Mouse (Mus musculus) C2C12 (cell line): ENCODE measurements at regions not wholly inside any gene's neighbourhood (a gene's known extent, or its start where the extent isn't known, plus 50 kb on each side); places are given as distances from the start of the nearest gene placed in this dataset.
A peak's percentile ranks its signal among the peaks of the same experiment; 100 is the strongest.

Source experiments
- H3K27me3 ChIP-seq: one replicate; pipeline ENCODE4 v1.6.1; 2011; ENCODE audit not compliant: control insufficient read depth, insufficient read depth, insufficient read length
- H3K36me3 ChIP-seq: one replicate; pipeline ENCODE4 v1.6.1; 2011; ENCODE audit not compliant: control insufficient read depth, insufficient read depth
- H3K4me3 ChIP-seq: one replicate; pipeline ENCODE4 v1.5.1; 2011; ENCODE audit warnings: mild to moderate bottlenecking, control low read depth; ENCODE audit not compliant: poor library complexity, insufficient read depth, severe bottlenecking
- H3K79me2 ChIP-seq: one replicate; pipeline ENCODE4 v1.6.1; 2011; ENCODE audit not compliant: control insufficient read depth, insufficient read depth
- H3K79me3 ChIP-seq: one replicate; pipeline ENCODE4 v1.6.1; 2011; ENCODE audit warnings: low read depth, control low read depth
- H3ac ChIP-seq: one replicate; pipeline ENCODE3; 2011; ENCODE audit warnings: low read depth; ENCODE audit not compliant: control insufficient read depth, insufficient read length
- CEBPB ChIP-seq: IDR thresholded peaks from one replicate; pipeline ENCODE4 v1.6.1; 2011; ENCODE audit warnings: low read depth, mild to moderate bottlenecking, control low read depth, moderate library complexity
- CTCF ChIP-seq: IDR thresholded peaks from one replicate; pipeline ENCODE4 v1.5.1; 2011; ENCODE audit not compliant: control insufficient read depth, insufficient read depth, insufficient read length
- FOSL1 ChIP-seq: IDR thresholded peaks from one replicate; pipeline ENCODE4 v1.8.0; 2011; ENCODE audit warnings: mild to moderate bottlenecking, low read length; ENCODE audit not compliant: poor library complexity, insufficient read depth, severe bottlenecking
- MAX ChIP-seq: IDR thresholded peaks from one replicate; pipeline ENCODE4 v1.6.1; 2011; ENCODE audit warnings: mild to moderate bottlenecking, control low read depth
- MYOD1 ChIP-seq: IDR thresholded peaks from one replicate; pipeline ENCODE4 v1.6.1; 2011; ENCODE audit warnings: low read depth; ENCODE audit not compliant: control insufficient read depth, insufficient read length
- MYOG ChIP-seq: IDR thresholded peaks from one replicate; pipeline ENCODE4 v1.6.1; 2011; ENCODE audit not compliant: control insufficient read depth, insufficient read length; ENCODE audit errors: extremely low read depth
- USF1 ChIP-seq: IDR thresholded peaks from one replicate; pipeline ENCODE4 v1.6.1; 2011; ENCODE audit warnings: low read depth, mild to moderate bottlenecking, control low read depth, moderate library complexity

GRCm38 (mm10) chr7:61411701-61412100 is 934.7 kb upstream of the Ndn start:
- H3K79me3 ChIP-seq, result no peaks in the 10 kb centered on the region
- TF ChIP-seq MYOD1 (peak; percentile 95), MAX (no peak), FOSL1 (peak; percentile 26)
- H3K4me3 ChIP-seq, result no peak overlapping the region
- no peaks in the 10 kb centered on the region for H3K27me3 ChIP-seq
- H3K36me3 ChIP-seq, result no peaks in the 10 kb centered on the region
- H3ac ChIP-seq, result no peak overlapping the region
- no peaks in the 10 kb centered on the region for H3K79me2 ChIP-seq

DNA sequence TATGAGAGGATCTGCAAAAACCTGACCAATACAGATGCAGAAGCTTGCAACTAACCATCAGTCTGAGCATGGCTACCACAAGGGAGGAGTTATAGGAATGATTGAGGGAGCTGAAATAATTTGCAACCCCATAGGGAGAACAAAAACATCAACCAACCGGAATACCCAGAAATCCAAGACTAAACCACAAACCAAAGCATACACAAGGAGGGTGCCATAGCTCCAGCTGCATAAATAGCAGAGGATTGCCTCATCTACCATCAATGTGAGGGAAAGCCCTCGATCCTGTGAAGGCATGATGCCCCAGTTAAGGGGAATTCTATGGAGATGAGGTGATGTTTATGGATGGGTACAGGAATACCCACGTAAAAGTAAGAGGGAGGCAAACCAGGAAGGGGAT is 929.8 kb upstream of the Ndn start:
- H3ac ChIP-seq, result no peak overlapping the region
- TF ChIP-seq CTCF, result no peak
- no peak for TF ChIP-seq USF1
- peak; percentile 98 for TF ChIP-seq MYOD1
- no peak for TF ChIP-seq MYOG
- peak; percentile 92 for TF ChIP-seq CEBPB
- TF ChIP-seq MAX, result no peak
- TF ChIP-seq FOSL1, result no peak
- no peak overlapping the region for H3K4me3 ChIP-seq
- no peaks in the 10 kb centered on the region for H3K36me3 ChIP-seq
- no peaks in the 10 kb centered on the region for H3K79me2 ChIP-seq
- no peaks in the 10 kb centered on the region for H3K79me3 ChIP-seq
- H3K27me3 ChIP-seq, result no peaks in the 10 kb centered on the region

DNA sequence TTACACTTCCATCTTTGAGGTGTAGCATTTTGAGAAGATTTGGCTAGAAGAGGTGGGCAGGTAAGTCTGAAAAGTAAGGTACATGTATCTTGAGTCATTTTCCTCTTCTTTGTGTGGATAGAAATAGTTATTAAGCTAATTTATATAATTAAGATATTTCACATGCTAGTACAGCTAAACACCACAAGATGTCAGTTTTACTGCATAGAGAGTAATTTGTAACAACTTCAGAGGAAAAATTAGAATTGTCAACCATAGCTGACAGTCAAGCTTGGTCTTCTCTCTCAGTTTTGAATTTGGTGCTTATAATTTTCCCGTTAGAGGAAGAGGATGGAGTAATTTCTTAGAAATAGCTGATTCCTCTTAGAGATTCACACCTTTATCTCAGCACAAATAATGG is 890.6 kb upstream of the Ndn start:
- Histone ChIP-seq H3K36me3 (no peaks in the 10 kb centered on the region), H3K27me3 (no peaks in the 10 kb centered on the region), H3K79me2 (no peaks in the 10 kb centered on the region), H3ac (no peak overlapping the region), H3K4me3 (no peak overlapping the region), H3K79me3 (no peaks in the 10 kb centered on the region)
- TF ChIP-seq MAX, result no peak
- no peak for TF ChIP-seq USF1
- no peak for TF ChIP-seq CEBPB
- no peak for TF ChIP-seq MYOD1
- TF ChIP-seq CTCF, result no peak
- no peak for TF ChIP-seq MYOG
- TF ChIP-seq FOSL1, result no peak

- TF ChIP-seq MYOD1 (peak; percentile 11), CTCF (no peak), FOSL1 (peak; percentile 69)
- no peaks in the 10 kb centered on the region for H3K79me2 ChIP-seq
- no peak overlapping the region for H3ac ChIP-seq
- H3K36me3 ChIP-seq, result no peaks in the 10 kb centered on the region
- H3K27me3 ChIP-seq, result no peaks in the 10 kb centered on the region
- no peaks in the 10 kb centered on the region for H3K79me3 ChIP-seq
- H3K4me3 ChIP-seq, result no peak overlapping the region
These were observed 865.3 kb upstream of the Ndn start for GRCm38 (mm10) chr7:61481074-61481473.

DNA sequence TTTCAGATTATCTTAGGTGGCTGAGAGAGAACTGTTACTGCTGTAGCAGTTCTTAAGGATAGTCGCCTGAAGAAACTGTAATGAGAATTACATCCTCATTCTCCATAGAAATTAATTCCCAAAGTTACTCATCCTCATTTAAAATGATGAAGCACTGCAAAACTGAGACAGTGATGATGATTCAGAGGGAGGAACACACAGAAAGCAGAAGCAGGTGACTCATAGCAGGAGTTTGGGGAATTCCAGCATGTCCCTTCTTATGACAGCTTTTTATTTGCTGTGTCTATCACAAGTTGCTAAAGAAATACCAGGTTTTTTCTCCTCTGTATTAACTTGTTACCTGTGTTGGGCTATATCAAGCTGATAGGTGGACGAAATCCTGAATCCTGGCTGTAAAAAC is 831.6 kb upstream of the Ndn start:
- no peak overlapping the region for H3ac ChIP-seq
- no peaks in the 10 kb centered on the region for H3K79me2 ChIP-seq
- no peaks in the 10 kb centered on the region for H3K79me3 ChIP-seq
- no peaks in the 10 kb centered on the region for H3K27me3 ChIP-seq
- TF ChIP-seq MYOD1 (no peak), CEBPB (no peak), FOSL1 (peak; percentile 59)
- no peaks in the 10 kb centered on the region for H3K36me3 ChIP-seq
- H3K4me3 ChIP-seq, result no peak overlapping the region

- H3K27me3 ChIP-seq, result no peaks in the 10 kb centered on the region
These were observed 811.2 kb upstream of the Ndn start for GRCm38 (mm10) chr7:61535121-61535520.

More at GRCm38 (mm10) chr7:61535121-61535520, 811.2 kb upstream of the Ndn start:
- Histone ChIP-seq H3K4me3 (no peak overlapping the region), H3ac (no peak overlapping the region), H3K79me3 (no peaks in the 10 kb centered on the region), H3K79me2 (no peaks in the 10 kb centered on the region), H3K36me3 (no peaks in the 10 kb centered on the region)
- TF ChIP-seq FOSL1, result no peak
- peak; percentile 35 for TF ChIP-seq MYOD1
